Mouse (Mus musculus) cerebellum, adult 9-10 months (tissue): ENCODE measurements at regions not wholly inside any gene's neighbourhood (a gene's known extent, or its start where the extent isn't known, plus 50 kb on each side); places are given as distances from the start of the nearest gene placed in this dataset.

Experiments
- DNase-seq: peaks from one replicate; pipeline ENCODE4 v3.0.0; 2022

- no peak for DNase-seq
Measured at GRCm38 (mm10) chr6:143287322-143287721, 120.3 kb downstream of the Etnk1 start.

- no peak for DNase-seq
Measured at GRCm38 (mm10) chr6:143288491-143289130, 121.6 kb downstream of the Etnk1 start.

- no peak for DNase-seq
Measured at GRCm38 (mm10) chr6:143293648-143294047, 126.6 kb downstream of the Etnk1 start.

GRCm38 (mm10) chr6:143298391-143298790, 131.4 kb downstream of the Etnk1 start:
- DNase-seq = no peak

- DNase-seq = no peak
Measured at GRCm38 (mm10) chr6:143301414-143301813, 134.4 kb downstream of the Etnk1 start.

GRCm38 (mm10) chr6:143307327-143307726, 140.3 kb downstream of the Etnk1 start:
- DNase-seq = no peak

- DNase-seq = no peak
Measured at GRCm38 (mm10) chr6:143315859-143316258, 148.8 kb downstream of the Etnk1 start.

- peak; percentile 5 for DNase-seq
Measured at GRCm38 (mm10) chr6:143320426-143320825, 153.4 kb downstream of the Etnk1 start.

GRCm38 (mm10) chr6:143324636-143325035, 157.6 kb downstream of the Etnk1 start:
- DNase-seq = no peak

- no peak for DNase-seq
Measured at GRCm38 (mm10) chr6:143326956-143327722, 160.1 kb downstream of the Etnk1 start.

- no peak for DNase-seq
Measured at GRCm38 (mm10) chr6:143327788-143328187, 160.8 kb downstream of the Etnk1 start.

GRCm38 (mm10) chr6:143328202-143328601, 161.2 kb downstream of the Etnk1 start:
- no peak for DNase-seq

- DNase-seq = no peak
Measured at GRCm38 (mm10) chr6:143329096-143329495, 162.1 kb downstream of the Etnk1 start.

GRCm38 (mm10) chr6:143333493-143333892, 166.5 kb downstream of the Etnk1 start:
- no peak for DNase-seq

GRCm38 (mm10) chr6:143336574-143336973, 169.6 kb downstream of the Etnk1 start:
- no peak for DNase-seq

- DNase-seq = no peak
Measured at GRCm38 (mm10) chr6:143349000-143349399, 182.0 kb downstream of the Etnk1 start.

- peak; percentile 9 for DNase-seq
Measured at GRCm38 (mm10) chr6:143359320-143360032, 192.5 kb downstream of the Etnk1 start.

- no peak for DNase-seq
Measured at GRCm38 (mm10) chr6:143361149-143361725, 194.2 kb downstream of the Etnk1 start.

- no peak for DNase-seq
Measured at GRCm38 (mm10) chr6:143361963-143362362, 194.9 kb downstream of the Etnk1 start.

GRCm38 (mm10) chr6:143365840-143366239, 198.8 kb downstream of the Etnk1 start:
- DNase-seq = no peak

- no peak for DNase-seq
Measured at GRCm38 (mm10) chr6:143367804-143368203, 200.8 kb downstream of the Etnk1 start.

GRCm38 (mm10) chr6:143368646-143369045, 201.6 kb downstream of the Etnk1 start:
- DNase-seq = no peak

GRCm38 (mm10) chr6:143372487-143372886, 205.5 kb downstream of the Etnk1 start:
- no peak for DNase-seq
